Mouse (Mus musculus) MEL (cell line): Measurements from ENCODE around the gene Tmem9.

Experiments
- CHD2 ChIP-seq: IDR thresholded peaks from 2 replicates; pipeline ENCODE4 v1.6.1; 2011; ENCODE audit warnings: low read length, improper control_type of control experiment
- CTCF ChIP-seq, 3 experiments: IDR thresholded peaks in 2 of 3; conservative IDR thresholded peaks in 1 of 3; 2 replicates each; pipeline ENCODE4 v1.5.1; 2011 to 2012; ENCODE audit warnings: low read length in 3 of 3, low read depth in 2 of 3, mild to moderate bottlenecking in 2 of 3, improper control_type of control experiment in 1 of 3, inconsistent platforms in 1 of 3, mixed read lengths in 1 of 3, moderate library complexity in 1 of 3; ENCODE audit not compliant: control insufficient read depth in 1 of 3, insufficient read depth in 1 of 3, poor library complexity in 1 of 3, severe bottlenecking in 1 of 3
- E2F4 ChIP-seq: IDR thresholded peaks from 2 replicates; pipeline ENCODE4 v1.6.1; 2011; ENCODE audit warnings: low read depth, low read length, improper control_type of control experiment, borderline replicate concordance
- EP300 ChIP-seq, 2 experiments: IDR thresholded peaks; 2 replicates each; pipeline ENCODE4 v1.6.1; 2011; ENCODE audit warnings: improper control_type of control experiment in 2 of 2, low read length in 2 of 2, low read depth in 1 of 2, mild to moderate bottlenecking in 1 of 2
- GATA1 ChIP-seq: IDR thresholded peaks from 2 replicates; pipeline ENCODE4 v1.6.1; 2011; ENCODE audit warnings: low read depth, low read length, improper control_type of control experiment
- MYC ChIP-seq: IDR thresholded peaks from 2 replicates; pipeline ENCODE4 v1.6.1; 2011; ENCODE audit warnings: low read depth, mild to moderate bottlenecking, low read length, improper control_type of control experiment, moderate library complexity
- NELFE ChIP-seq: IDR thresholded peaks from 2 replicates; pipeline ENCODE4 v1.6.1; 2011; ENCODE audit warnings: low read depth, low read length, improper control_type of control experiment
- POLR2A ChIP-seq, 2 experiments: IDR thresholded peaks; 2 replicates each; pipeline ENCODE4 v1.6.1; 2011 to 2012; ENCODE audit warnings: low read length in 2 of 2, mild to moderate bottlenecking in 2 of 2, control low read depth in 1 of 2, improper control_type of control experiment in 1 of 2, low read depth in 1 of 2, moderate library complexity in 1 of 2; ENCODE audit not compliant: control insufficient read depth in 1 of 2, insufficient read depth in 1 of 2, poor library complexity in 1 of 2
- RAD21 ChIP-seq: IDR thresholded peaks from 2 replicates; pipeline ENCODE4 v1.6.1; 2011; ENCODE audit warnings: mild to moderate bottlenecking, low read depth, low read length, improper control_type of control experiment
- RCOR1 ChIP-seq: IDR thresholded peaks from 2 replicates; pipeline ENCODE4 v1.6.1; 2012; ENCODE audit warnings: low read depth, mild to moderate bottlenecking, inconsistent platforms, low read length, improper control_type of control experiment
- USF2 ChIP-seq, 2 experiments: IDR thresholded peaks; 2 replicates each; pipeline ENCODE4 v1.6.1; 2011 to 2012; ENCODE audit warnings: improper control_type of control experiment in 2 of 2, low read length in 2 of 2, borderline replicate concordance in 1 of 2, inconsistent platforms in 1 of 2, low read depth in 1 of 2, mild to moderate bottlenecking in 1 of 2; ENCODE audit not compliant: insufficient read depth in 1 of 2
- ZMIZ1 ChIP-seq: IDR thresholded peaks from 2 replicates; pipeline ENCODE4 v1.6.1; 2012; ENCODE audit warnings: low read depth, mild to moderate bottlenecking, inconsistent platforms, low read length, improper control_type of control experiment, moderate library complexity
- ZNF384 ChIP-seq: IDR thresholded peaks from 2 replicates; pipeline ENCODE4 v1.6.1; 2012; ENCODE audit warnings: low read depth, mild to moderate bottlenecking, inconsistent platforms, low read length, improper control_type of control experiment

DNA sequence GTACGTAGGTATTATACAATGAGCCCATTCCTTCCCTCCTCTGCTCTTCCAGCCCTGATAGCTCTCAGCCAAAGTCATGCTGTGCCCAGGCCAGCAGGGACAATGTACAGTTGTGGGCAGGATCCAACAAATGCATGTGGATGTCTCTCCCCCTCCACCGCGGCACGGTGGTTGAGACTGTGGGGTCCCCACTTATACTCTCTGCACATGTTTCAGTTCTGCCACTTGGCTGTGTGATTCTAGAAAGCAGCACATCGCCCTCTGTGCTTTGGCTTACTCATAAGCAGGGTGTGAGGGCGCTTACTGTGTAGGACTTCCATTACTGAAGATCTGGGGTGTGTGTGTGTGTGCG lies 53.8 kb downstream of the Tmem9 start:
- TF ChIP-seq CTCF (IDR thresholded peaks at IDR 0.05 in 2 of 3, conservative IDR thresholded peaks at IDR 0.05 in 1 of 3; ENCODE audit: control insufficient read depth in 1 of 3, insufficient read depth in 1 of 3, low read depth in 2 of 3, low read length in 3 of 3, poor library complexity in 1 of 3, severe bottlenecking in 1 of 3) (no peak), RAD21 (no peak), GATA1 (no peak), CHD2 (no peak), EP300 (IDR thresholded peaks at IDR 0.05; ENCODE audit: low read depth in 1 of 2, low read length in 2 of 2) (no peak), ZMIZ1 (no peak), NELFE (no peak), MYC (no peak), POLR2A (IDR thresholded peaks at IDR 0.05; ENCODE audit: control insufficient read depth in 1 of 2, insufficient read depth in 1 of 2, low read depth in 1 of 2, low read length in 2 of 2, poor library complexity in 1 of 2) (no peak), USF2 (IDR thresholded peaks at IDR 0.05; ENCODE audit: borderline replicate concordance in 1 of 2, insufficient read depth in 1 of 2, low read depth in 1 of 2, low read length in 2 of 2) (no peak), RCOR1 (no peak), E2F4 (no peak), ZNF384 (no peak)
